Mouse (Mus musculus): ENCODE measurements around the gene March6.
A peak's percentile ranks its signal among the peaks of the same experiment; 100 is the strongest.

Gene March6

GRCm38 (mm10) chr15:31530659-31531445 lies at the start of gene March6:
TSS of gene March6 (minus strand) at chr15:31531053.
- DNase-seq (ENCODE audit: low spot score) = peak; percentile 90

GRCm38 (mm10) chr15:31576076-31576475 lies 45.2 kb upstream of the March6 start:
- DNase-seq (ENCODE audit: low spot score) = no peak

- no peak for DNase-seq (ENCODE audit: low spot score)
Measured at GRCm38 (mm10) chr15:31573692-31574091, 42.8 kb upstream of the March6 start.

- no peak for DNase-seq (ENCODE audit: low spot score)
Measured at GRCm38 (mm10) chr15:31573287-31573686, 42.4 kb upstream of the March6 start.

- no peak for DNase-seq (ENCODE audit: low spot score)
Measured at GRCm38 (mm10) chr15:31571906-31572722, 41.3 kb upstream of the March6 start.

- DNase-seq (ENCODE audit: low spot score) = no peak
Measured at GRCm38 (mm10) chr15:31570959-31571358, 40.1 kb upstream of the March6 start.

- no peak for DNase-seq (ENCODE audit: low spot score)
Measured at GRCm38 (mm10) chr15:31569325-31570022, 38.6 kb upstream of the March6 start.

DNA sequence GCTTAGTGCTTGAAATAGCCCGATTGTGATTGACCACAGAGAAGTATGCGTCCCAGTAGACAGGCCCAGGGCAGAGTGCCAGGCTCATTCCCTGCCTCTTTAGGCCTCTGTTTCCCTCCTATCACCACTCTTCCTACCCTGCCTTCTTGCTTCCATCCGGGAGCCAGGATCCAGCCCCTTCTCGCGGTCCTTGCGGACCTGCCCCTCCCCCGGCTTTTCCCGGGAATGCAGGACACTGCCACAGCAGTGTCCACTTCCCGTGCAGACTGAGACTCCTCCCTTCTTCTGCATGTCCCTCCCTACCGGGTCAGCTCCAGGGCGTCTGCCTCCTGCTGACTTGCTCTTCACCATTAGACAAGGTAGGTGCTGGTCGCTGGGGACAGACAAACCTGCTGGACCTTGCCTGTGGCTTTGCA lies 37.7 kb upstream of the March6 start:
- DNase-seq (ENCODE audit: low spot score) = no peak

DNA sequence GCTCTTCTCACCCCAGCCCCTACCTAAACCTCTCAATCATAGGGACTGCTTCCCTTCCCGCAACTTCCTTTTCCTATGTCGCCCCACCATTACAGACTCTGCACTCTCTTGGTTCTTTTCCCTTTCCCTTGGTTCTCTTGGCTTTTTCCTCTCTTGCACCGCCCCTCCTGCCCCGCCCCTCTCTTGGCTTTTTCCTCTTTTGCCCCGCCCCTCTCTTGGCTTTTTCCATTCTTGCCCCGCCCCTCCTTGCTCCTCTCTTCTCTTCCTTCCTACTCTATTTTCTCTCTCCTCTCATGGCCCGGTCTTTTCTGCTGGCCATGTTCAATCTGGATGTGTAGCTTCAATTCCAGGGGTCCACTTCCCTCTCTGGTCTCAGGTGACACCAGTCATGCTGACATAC lies 36.6 kb upstream of the March6 start:
- DNase-seq (ENCODE audit: low spot score) = no peak

GRCm38 (mm10) chr15:31565786-31566185 lies 34.9 kb upstream of the March6 start:
- DNase-seq (ENCODE audit: low spot score) = no peak

DNA sequence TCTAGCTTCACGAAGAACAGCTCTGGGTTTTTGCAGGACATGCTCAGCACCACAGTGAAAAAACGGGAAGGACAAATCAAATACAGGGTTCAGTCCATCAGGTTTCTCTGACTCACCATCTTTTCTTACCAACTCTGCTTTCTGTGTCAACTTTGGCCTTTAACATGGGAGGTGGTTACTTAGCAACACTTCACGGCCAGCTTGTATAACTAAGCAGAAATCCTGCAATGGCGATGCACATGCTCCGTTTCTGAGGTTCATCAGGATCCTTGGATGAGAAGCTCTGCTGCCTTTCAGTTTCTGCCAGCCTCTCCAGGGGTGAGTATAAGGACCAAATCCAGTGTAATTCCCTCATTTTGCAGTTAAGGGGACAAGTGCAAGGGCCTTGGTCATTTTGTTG lies 34.3 kb upstream of the March6 start, which contains the start of gene Cmbl:
TSS of gene Cmbl (plus strand) at position 206 of the 400 bp plus-strand sequence.
- DNase-seq (ENCODE audit: low spot score) = no peak

- no peak for DNase-seq (ENCODE audit: low spot score)
Measured at GRCm38 (mm10) chr15:31563577-31564546, 33.0 kb upstream of the March6 start.

GRCm38 (mm10) chr15:31562847-31563246 lies 32.0 kb upstream of the March6 start:
- DNase-seq (ENCODE audit: low spot score) = no peak

DNA sequence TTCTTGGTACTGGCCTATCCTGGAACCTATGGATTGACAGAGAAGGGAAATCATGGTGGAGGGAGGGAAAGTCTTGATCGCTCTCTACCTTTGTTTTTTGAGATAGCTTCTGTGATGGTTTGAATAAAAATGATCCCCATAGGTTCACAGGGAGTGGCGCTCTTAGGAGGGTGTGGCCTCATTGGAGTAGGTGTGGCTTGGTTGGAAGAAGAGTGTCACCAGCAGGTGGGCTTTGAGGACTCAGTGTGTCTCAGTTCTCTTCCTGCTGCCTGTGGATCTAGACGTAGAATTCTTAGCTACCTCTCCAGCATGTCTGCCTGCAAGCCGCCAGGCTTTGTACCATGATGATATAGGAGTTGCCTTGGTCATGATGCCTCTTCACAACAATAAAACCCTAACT lies 31.1 kb upstream of the March6 start:
- DNase-seq (ENCODE audit: low spot score) = no peak

DNA sequence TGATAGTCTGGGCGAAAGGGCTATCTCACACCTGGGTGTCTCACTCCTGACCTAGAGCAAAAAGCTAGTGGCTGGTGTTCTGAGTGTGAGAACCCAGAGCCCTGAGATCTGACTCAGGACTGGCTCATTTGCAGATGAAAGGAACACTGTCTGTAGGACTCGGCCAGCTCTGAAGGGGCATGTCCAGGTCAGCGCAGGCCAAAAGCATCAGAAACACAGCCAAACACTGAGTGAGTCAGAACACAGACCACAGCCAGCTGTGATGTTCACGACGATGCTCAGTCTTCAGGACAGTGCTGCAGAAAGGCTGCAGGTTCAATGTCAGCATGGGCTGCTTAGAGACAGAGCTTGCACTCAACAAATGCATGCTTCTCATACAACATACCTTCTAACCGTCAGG lies 30.5 kb upstream of the March6 start:
- no peak for DNase-seq (ENCODE audit: low spot score)

DNA sequence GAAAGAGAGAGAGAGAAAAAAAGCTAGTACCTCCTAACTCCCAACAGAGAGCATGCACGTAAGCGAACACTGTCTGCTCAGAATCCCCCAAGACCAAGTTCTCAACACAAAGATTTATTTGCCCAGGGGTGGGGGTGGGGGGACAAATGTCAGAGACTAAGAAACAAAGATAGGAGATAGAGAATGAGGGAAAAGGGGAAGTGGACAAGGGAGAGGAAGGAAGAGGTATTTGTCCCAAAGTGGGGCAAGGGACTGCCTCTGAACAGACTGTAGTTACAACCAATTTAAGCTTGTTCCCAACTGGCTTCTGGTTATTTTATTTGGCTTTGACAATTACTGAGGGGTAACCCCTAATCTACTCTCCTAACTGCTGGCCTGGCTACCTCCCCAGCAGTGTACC lies 24.0 kb upstream of the March6 start:
- DNase-seq (ENCODE audit: low spot score) = no peak

DNA sequence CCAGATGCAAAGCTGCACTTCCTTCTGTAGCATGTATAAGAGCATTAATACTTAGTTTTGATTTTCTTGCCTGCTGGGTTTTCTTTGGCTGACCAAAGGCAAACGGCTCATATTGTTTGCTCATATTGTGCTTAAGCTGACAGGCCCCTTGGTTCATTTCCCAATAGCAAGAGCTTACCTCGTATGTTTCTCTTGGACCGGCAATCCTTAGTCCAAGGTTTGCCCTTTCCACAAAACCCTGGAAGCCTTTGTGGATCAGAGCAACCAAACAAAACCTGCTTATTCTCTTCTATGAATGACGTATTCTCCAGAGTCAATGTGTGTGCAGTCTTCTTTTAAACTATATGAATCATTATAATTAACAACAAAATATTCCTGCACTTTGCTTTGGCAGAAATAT lies 19.5 kb upstream of the March6 start:
- no peak for DNase-seq (ENCODE audit: low spot score)

DNA sequence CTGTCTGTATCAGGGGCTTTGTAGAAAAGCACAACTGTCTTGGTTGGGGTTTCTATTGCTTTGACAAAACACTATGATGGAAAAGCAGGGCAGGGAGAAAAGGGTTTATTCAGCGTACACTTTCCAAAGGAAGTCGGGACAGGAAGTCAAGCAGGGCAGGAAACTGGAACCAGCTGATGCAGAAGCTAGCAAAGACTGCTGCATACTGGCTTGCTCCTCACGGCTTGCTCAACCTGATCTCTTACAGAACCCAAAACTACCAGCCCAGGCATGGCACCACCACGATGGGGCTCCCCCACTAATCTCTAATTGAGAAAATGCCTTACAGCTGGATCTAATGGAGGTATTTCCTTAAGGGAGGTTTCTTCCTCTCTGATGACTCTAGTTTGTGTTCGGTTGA lies 16.6 kb upstream of the March6 start:
- no peak for DNase-seq (ENCODE audit: low spot score)

GRCm38 (mm10) chr15:31546291-31546690 lies 15.4 kb upstream of the March6 start:
- DNase-seq (ENCODE audit: low spot score) = no peak

DNA sequence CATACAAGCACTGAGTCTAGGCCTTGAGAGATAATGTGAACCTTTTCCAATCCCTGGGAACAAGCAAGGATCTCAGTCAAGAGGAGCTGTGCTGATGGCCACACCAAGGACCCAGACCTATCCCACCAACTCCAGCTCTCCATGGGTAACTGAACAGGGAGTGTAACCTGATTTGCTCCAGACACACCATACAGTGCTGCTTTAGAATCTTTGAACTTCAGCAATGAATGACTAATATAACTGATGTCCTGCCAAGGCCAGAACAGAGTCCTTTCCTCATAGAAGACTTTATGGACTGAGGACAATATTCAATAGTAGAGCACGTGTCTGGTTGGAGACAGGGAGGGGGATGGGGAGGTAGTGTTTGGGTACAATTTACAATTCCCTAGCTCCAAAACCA lies 14.2 kb upstream of the March6 start:
- DNase-seq (ENCODE audit: low spot score) = no peak

DNA sequence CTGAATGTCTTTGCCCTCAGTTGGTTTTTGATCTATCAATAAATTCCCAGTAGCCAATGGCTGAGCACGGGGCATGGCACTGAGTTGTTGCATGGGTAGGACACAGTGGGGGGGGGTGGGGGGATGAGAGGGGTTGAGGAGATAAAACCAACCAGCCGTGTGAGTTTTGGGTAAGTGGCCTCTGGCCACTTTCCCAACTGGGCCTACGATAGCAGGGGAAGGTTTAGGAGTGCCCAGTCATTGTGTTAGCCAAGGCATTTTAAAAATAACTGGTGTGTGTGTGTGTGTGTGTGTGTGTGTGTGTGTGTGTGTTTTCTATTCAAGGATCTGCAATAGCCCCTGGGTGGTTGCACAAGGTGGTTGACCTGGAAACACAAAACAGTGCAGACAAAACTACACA lies 12.4 kb upstream of the March6 start:
- no peak for DNase-seq (ENCODE audit: low spot score)
